Mouse (Mus musculus) kidney, adult 2 months (tissue): ENCODE results near the gene Spata19.

ENCODE experiments used
- CTCF ChIP-seq: fragments of 200-500 bp; conservative IDR thresholded peaks from 2 replicates; pipeline ENCODE4 v1.5.1; 2011; ENCODE audit warnings: low read depth, mild to moderate bottlenecking, control low read depth, low read length, moderate library complexity, mixed read lengths; ENCODE audit not compliant: insufficient read depth, insufficient read length
- POLR2A ChIP-seq: fragments of 200-500 bp; IDR thresholded peaks from one replicate; pipeline ENCODE4 v1.6.1; 2011; ENCODE audit warnings: low read depth, low read length, control low read depth

GRCm38 (mm10) chr9:27369108-27369507 is 27.5 kb upstream of the Spata19 start:
- TF ChIP-seq CTCF (no peak), POLR2A (no peak)
